Mouse (Mus musculus) skeletal muscle tissue, adult 2 months (tissue): ENCODE results near the gene Fam171a2.
"Not testable (repeated sequence)": the region's sequence is repeated elsewhere in the genome, so short reads cannot be mapped to it uniquely, and the experiment has no call there.

Source experiments
- DNase-seq: peaks from one replicate; pipeline ENCODE4 v3.0.0-alpha.2; 2012; ENCODE audit warnings: low read depth, low spot score

Fam171a2 gene

DNA sequence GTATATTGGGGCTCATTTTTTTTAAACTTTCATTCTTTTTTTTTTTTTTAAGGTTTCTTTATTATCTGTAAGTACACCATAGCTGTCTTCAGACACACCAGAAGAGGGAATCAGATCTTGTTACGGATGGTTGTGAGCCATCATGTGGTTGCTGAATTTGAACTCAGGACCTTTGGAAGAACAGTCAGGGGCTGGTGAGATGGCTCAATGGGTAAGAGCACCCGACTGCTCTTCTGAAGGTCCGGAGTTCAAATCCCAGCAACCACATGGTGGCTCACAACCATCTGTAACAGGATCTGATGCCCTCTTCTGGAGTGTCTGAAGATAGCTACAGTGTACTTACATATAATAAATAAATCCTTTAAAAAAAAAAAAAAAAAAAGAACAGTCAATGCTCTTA, 37.1 kb downstream of the Fam171a2 start:
- not testable (repeated sequence) for DNase-seq

DNA sequence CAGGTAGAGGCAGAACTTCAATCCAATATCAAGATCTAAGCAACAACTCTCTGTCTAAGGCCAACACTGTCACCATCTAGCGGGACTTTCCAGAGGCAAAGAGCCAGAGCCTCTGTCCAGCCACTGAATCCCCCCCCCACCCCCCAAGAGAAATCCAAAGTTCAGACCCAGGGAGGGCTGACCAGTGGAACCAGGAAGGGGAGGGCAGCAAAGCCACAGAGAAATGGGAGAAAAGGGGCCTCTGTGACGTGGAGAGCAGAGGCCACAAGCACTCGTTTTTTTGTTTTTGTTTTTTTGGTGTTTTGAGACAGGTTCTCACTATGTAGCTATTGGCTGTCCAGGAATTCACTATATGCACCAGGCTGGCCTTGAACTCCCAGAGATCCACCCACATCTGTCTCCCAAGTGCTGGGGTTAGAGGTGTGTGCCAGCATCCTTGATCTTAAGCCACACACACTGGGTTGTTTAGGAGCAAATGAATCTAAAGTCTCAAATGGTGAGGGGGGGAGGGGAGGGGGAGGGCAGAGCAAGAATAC, 37.6 kb downstream of the Fam171a2 start:
- DNase-seq, result no peak

DNA sequence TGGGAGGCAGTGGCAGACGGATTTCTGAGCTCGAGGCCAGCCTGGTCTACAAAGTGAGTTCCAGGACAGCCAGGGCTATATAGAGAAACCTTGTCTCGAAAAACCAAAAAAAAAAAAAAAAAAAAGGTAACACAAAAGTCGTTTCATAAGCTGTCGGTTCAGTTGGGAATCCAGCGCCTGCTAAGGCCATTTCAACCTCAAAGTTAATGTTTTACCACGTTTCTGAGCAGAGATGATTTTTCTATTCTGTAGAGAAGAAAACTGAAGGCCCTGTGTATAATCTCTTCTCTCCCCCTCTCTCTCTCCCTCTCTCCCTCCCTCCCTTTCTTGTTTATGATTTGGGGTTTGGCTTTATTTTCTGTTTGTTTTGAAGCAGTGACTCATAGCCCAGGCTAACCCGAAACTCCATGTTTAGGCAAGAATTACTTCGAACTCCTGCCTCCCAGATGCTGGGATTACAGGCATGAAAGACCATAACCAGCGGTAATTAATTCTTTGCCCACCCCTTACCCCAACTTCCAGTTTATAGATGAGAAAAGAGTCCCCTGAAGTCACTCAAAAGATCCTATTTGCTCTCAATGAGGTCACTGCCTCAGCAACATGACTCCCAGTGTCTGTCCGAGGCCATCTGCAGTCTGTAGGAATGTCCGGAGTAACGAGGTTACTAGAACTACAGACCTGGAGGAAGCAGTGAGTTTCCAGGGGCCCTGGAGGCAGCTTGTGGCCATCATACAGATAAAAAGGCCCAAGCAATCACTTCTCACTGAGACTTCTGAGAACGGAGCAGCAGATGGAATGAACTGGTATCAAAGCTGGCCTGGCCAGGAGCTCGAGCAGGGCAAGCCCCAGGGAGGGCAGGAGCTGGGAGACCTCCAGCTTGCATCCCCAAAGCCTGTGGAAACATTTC, 38.3 kb downstream of the Fam171a2 start:
- no peak for DNase-seq

DNA sequence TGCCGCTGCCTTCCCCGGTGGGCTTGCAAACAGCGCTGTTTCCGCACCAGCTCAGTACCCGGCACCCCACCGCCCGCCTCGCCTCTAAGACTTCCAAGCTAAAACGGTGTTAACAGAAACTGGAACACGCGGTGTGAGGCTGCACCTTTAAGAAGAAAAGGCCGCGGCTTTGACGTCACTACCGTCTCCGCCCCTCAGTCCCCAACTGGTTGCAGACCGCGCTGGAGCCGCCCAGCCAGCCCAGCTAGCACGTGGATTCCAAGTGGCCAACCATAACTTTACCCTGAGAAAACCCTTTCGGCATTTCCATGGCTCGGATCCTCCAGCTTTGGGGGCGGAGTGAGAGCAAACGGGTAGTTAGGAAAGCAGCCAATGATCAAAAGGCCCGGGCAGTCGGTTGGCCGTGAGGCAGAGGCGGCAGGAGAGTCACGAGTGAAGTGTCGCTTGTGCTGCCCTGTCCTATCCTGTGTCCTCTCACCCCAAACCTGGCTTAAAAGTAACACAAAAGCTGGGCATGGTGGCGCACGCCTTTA, 39.1 kb downstream of the Fam171a2 start:
- peak; percentile 99 for DNase-seq

DNA sequence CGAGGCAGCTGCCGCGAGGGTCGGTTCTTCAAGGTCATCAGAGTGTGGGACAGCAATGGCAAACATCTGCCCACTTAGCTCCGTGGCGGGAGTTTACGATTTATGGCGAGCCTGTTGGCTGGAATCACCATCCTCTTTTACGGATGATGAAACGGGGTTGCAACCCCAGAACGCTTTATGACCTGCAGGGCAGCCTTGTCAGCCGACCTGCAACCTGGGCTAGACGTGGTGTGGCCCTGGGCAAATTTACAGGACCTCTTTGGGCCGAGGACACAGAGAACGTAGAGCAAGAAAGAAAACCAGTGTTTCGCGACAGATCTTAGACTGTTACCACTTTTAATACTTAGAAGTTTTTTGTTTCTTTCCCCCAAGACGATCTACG, 39.7 kb downstream of the Fam171a2 start, which contains the start of gene Slc25a39:
Gene Slc25a39, minus strand, starts transcription at position 113 of the 382 bp plus-strand sequence.
- DNase-seq, result no peak

DNA sequence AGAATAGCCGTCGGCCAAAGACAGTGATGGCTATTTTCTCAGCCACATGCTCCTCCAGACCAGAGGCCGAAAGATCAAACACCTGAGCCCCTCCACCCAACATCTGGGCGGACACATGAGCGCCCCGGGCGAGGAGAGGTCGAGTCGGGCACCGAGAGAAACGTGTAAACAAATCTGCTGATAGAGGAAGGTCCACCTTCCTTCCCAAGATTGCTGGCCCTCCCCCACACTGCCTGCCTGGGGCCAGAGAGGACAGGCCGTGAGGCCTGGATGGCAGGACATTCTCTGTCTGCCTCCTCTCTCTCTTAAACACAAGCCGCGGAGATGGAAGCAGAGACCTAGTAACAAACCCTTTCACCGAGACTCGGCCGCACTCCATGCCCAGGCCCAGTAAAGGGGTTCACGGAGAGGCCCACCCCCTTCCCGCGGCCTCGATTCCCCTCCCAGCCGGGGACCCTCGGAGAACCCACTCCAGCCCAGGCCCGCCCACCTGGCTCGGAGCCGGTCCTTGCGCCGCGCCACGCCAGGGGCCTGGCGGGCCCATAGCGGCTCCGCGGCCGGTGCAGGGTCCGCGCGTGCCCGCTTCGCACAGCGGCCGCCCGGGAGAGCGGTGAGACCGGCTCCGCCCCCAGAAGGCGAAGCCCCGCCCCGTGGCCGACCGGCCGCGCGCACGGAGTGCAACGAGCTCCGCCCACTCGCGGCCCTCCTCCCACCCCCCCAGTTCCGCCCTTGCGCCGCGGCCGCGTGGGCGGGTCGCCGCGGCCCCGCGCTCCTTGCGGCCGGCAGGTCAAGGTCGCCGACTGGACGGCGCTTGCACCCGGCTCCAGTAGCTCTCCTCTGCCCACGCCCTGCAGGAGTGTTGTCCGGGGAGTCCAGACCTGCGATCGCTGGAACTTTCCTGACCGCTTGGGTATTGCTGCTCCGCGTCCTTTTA, 40.3 kb downstream of the Fam171a2 start:
- peak; percentile 93 for DNase-seq

DNA sequence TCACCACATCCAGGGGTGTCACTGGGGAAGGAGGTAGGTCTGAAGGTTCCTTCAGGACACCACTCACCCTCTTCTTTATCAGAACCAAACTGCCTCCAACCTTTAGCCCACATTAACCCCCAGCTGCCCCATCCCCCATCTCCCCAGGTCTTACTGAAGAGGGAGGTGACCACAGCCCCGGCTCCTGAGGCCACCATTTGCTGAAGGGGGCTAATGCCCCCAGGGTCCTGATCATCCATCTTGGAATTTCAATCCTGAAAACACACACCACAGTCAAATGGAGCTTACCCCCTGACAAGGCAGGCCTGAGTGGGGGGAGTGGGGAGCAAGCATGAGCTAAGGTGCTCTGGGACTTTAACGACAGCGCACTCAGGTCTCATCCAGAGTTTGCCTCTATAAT, 41.1 kb downstream of the Fam171a2 start:
- no peak for DNase-seq

DNA sequence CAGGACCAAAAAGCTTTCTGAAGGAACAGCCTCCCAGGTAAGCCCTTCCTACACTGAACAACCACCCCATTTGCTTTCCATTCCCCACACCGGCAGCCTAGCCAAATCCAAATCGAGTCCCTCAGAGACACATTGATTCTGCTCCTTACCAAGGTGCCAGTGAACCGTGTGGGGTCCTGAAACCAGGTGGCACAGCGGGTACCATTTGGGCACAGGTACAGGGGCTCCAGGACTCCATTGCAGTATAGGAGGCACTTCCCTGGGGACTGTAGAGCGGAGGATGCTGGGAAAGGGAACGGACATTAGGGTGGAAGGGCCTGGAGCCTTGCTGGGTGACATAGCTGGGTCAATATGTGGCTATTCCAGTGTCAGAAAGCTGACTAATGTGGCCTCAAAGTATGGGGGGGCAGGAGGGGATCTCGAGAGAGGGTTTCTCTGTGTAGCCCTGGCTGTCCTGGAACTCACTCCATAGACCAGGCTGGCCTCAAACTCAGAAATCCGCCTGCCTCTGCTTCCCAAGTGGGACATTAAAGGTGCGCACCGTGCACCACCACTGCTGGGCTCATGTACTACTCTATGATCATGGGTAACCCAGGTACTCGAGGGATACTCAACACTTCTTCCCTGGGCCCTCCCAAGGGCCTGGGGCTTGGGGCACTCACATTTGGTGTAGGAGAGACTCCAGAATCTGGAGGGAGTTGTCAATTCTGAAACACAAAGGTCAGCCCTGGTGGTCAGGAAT, 41.8 kb downstream of the Fam171a2 start:
- DNase-seq, result no peak

DNA sequence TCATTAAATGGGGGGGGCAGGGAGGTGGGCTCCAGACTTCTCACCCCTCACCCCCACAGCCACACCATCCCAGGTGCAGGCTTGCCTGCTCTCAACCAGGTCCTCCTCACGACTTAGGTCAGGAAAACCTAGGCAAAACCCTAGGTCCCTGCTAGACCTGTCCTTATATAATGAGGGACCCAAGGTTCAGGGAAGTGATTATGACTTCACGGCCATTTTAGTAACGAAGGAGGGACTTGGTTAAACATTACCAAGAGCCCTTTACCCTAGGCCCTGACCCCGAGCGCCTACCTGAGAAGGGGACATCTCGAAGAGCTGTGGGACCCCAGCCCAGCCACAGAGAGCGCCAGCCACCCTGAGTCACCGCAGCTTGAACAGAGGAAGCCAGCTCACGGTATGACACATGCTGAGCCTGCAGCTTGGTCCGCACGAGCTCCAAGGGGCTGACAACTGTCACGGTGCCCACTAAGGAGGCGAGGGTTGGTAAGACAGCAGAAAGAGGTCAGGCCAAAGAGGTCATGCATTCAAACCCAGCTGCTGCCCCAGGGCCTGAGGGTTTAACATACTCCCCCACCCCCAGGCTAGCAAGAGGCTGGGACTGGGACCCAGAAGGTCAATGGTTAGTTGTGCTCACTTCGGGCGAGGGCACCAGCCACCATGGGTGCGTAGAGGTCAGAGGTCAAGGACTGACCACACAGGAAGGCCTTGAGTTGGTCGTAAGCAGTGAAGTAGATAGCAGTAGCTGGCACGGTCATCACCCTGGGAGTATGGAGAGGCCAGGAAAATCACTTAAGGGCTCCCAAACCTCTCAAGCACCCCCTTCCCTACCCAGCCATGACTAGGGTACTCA, 43.1 kb downstream of the Fam171a2 start:
- no peak for DNase-seq

DNA sequence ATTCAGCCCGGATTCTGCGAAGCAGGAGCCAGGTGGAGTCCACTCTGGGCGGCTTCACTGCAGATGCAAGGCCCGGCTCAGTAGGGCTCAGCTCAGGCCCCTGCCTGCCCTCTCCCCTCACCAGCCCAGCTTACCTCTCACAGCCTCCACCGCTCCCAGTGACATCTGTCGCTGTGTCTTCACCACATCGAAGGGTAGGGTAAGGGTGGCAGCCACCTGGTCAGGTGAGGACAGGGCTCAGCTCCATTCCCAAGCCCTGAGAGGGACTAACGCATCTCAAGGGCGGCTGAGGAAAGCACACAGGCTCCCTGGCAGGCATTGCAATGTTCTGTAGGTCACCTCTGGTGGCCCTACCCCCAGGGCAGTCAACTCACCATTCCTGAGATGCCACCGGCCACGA, 43.8 kb downstream of the Fam171a2 start:
- DNase-seq, result no peak

DNA sequence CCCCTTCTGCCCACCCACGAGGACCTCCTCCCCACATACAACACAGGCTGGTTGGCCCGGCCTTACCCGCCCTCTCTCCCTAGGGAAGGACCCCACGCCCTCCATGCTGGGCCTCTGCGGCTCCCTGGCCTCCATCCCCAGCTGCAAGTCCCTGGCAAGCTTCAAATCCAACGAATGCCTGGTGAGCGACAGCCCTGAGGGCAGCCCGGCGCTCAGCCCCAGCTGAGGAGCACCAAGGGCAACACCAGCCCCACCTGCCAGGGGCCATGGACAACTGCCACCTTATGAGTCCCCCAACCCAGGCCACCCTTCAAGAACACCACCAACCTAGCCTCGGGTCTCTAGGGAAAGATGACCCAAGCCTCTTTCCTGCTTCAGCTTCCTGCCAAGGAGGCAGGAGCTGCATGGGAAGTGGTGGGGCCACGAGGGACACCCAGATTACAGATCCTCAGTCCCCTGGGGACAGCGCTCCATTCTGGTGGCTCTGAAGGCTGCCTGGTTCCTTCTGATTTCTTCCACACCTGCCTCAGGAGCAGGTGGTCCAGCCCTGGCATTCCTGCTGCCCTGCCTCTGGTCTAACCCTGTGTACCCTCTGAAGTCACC, 45.5 kb downstream of the Fam171a2 start:
- DNase-seq, result no peak

DNA sequence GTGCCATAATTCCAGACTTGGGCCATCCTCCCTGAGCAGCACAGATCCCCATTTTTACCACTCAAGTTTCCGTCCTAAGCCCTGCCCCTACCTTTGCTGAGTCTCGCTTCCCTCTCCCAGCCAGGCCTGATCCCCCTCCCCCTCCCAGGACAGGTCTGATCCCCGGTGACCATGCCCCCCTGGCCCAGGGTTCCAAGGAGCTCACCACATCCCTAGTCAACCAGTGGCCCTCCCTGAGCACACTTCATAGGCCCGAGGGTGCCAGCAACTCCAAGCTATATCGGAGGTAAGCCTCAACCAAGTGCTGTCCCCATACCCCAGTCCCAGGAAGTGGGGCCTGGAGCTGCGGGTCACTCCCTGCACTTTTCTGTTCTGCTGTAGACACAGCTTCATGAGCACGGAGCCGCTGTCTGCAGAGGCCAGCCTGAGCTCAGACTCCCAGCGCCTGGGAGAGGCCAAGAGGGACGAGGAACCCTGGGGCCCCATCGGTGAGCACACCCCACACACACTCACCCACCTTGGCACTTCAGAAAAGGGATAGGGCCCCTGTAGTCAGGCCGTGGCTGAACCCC, 46.9 kb downstream of the Fam171a2 start:
- DNase-seq, result no peak

DNA sequence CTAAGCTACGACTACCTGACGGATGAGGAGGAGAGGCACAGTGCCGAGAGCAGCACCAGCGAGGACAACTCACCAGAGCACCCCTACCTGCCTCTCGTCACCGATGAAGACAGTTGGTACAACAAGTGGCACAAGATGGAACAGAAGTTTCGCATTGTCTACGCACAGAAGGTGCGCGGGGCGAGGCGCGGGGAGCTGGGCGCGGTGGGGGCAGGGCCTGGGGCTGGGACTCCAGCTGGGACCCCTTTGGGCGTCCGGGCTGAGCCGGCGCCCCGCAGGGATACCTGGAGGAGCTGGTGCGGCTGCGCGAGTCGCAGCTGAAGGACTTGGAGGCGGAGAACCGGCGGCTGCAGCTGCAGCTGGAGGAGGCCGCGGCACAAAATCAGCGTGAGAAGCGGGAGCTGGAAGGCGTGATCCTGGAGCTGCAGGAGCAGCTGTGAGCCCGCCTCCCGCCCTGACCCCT, 47.8 kb downstream of the Fam171a2 start:
- DNase-seq, result no peak

DNA sequence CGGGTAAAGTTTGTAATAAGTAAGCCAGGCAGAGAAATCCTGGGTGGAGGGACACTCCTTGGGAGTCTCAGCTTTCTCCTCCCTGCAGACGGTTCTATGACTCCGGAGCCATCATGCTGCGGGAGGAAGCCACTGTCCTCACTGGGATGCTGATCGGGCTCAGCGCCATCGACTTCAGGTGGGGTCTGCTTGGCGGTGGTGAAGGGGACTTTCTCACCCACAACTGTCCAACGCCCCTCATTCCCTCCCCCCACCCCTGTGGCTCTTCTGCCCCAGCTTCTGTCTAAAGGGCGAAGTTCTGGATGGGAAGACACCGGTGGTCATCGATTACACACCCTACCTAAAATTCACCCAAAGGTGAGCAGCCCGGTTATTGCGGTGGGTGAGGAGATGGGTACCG, 48.4 kb downstream of the Fam171a2 start:
- no peak for DNase-seq

DNA sequence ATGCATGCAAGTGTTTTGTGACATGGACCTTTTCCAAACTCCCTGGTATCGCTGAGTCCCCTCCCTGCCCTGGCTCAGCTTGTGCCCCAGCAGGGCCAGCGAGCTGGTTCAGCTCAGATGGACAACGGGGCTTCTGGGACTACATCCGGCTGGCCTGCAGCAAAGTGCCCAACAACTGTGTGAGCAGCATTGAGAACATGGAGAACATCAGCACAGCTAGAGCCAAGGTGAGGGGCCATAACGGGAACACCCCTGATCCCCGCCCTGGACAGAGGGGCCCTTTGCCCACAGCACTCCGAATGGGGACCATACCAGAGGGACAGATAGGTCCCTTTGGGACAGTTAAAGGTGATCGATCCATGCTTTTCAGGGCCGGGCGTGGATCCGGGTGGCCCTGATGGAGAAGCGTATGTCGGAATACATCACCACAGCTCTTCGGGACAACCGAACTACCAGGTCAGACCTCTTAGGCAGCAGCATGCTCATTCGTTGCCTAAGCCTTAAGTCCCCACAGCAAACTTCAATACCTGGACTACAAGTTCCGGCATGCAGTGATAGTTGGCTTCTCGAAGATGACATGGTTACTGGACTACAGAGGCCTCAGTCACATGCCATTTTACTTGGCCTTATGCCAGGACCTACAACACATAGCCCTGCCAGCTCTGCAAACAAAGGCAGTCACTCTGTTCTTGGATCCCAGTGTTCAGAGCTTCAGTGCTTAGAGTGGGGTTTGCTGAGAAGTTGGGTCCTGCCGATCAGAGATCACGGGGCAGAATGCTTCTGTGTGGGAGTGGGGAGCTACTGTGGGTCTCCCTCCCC, 49.3 kb downstream of the Fam171a2 start:
- DNase-seq, result no peak

DNA sequence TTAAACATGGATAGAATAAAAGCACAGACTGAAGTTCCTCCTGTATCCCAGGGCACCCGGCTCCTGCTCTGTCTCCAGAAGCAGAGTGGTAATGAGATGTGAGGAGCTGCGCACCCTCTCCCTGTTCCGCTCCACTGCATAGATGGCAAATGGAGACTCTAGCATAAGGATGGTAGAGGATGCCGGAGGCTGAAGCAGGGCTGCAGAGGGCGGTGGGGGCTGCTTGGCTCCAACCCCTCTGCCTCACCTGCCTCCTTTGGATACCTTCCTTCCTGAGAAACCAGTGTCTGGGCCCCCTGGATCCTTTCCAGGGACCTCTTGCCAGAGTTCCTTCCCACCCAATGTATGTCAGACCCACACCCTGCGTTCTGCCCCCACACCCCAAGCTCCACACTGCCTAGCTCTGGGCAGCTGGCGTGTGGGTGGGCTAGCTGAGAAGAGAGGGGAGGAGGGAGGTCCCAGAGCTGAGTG, 50.8 kb downstream of the Fam171a2 start:
- no peak for DNase-seq

DNA sequence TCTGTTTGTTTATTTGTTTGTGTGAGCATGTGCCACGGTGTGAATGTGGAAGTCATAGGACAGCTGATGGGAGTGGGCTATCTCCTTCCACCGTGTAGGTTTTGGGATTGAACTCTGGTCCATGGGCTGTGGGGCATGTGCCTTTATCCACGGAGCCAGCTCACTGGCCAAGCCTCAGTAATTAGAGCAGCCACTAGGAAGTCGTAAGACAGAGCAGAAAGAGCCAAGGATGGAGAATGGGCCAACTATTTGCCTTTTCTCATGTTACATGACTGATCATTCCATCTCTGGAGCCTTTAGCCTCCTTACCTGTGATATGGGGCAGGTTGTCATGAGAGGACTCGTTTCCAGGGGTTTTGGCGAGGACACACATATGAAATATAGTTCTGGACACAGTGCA, 51.2 kb downstream of the Fam171a2 start:
- no peak for DNase-seq

DNA sequence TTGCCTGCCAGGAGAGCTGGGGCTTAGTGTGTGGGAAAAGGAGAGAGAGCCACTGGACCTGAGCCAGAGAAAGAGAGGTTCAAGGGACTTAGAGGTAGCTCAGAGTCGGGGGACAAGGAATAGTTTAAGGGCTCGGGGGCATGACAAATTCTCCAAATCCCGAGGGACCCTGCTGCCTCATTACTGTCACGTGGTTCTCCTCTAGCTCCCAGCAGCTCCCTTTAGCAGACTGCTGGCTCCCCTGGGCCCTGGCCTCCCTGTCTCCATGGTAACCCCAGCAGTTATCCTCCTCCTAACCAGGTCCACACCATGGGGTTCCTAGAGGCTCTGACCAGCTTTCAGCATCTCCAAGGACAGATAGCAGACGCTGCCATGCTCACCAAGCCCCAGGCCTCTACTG, 52.2 kb downstream of the Fam171a2 start:
- no peak for DNase-seq
